ENCODE assay signal across 9 mouse cellular contexts in the genomic region with DNA sequence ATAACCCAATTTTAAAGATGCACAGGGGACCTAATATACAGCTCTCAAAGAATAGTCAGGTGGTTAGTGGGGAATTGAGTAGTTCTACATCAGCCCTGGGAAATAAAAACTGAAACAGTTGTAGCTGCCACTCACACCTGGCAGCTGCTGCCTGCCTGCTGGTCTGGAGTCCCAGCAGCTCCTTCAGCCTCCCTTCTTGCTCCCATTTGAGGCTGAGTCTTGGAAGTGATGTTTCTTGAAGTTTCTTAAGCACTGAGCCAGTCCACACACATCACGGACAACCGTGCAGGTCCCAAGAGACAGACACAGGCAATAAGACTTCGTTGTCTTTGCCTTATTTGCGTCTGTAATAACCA.
"Had no signal": no experiment of that assay in that cellular context is flagged by ENCODE, and none has a peak within 500 bp of the region (broad histone marks: within the 10 kb centered on the region; RNA-seq: fewer than 3 reads in every experiment).

No protein-coding gene starts in this region.

- H3K27ac ChIP-seq: limb, embryonic 12.5 days; liver, embryonic 14.5 days; midbrain, embryonic 13.5 days had no signal

- DNase-seq: kidney, postnatal 10 days; layer of hippocampus, postnatal 36 days; lung, adult 18-20 months; right cerebral cortex, postnatal 14 days; thymus, adult 18-20 months; thymus, postnatal 14 days had no signal

- ATAC-seq: midbrain, embryonic 13.5 days had no signal

- H3K27me3 ChIP-seq: limb, embryonic 12.5 days; midbrain, embryonic 13.5 days had no signal

- H3K4me3 ChIP-seq: limb, embryonic 12.5 days; midbrain, embryonic 13.5 days had no signal

- H3K9ac ChIP-seq: limb, embryonic 12.5 days; liver, embryonic 14.5 days; midbrain, embryonic 13.5 days had no signal

- H3K4me2 ChIP-seq: limb, embryonic 12.5 days; midbrain, embryonic 13.5 days had no signal
